Mouse (Mus musculus) spleen, postnatal 36 days (tissue): ENCODE data around the gene Mtcp1.

ENCODE experiments used
- DNase-seq, 2 experiments: peaks; one replicate each; pipeline ENCODE4 v3.0.0; 2022; ENCODE audit warnings: low spot score in 2 of 2, mixed read lengths in 1 of 2

Mtcp1 gene

GRCm38 (mm10) chrX:75415936-75416785 is at the start of gene Mtcp1, which contains the start of the genes Cmc4 and Brcc3:
Mtcp1 (minus strand) TSS chrX:75416588.
Cmc4 (minus strand) TSS chrX:75416584.
Brcc3 (plus strand) TSS chrX:75416628.
- peak; percentile 91 to 92 for DNase-seq

GRCm38 (mm10) chrX:75454597-75454996 is 38.2 kb upstream of the Mtcp1 start:
- no peak for DNase-seq

DNA sequence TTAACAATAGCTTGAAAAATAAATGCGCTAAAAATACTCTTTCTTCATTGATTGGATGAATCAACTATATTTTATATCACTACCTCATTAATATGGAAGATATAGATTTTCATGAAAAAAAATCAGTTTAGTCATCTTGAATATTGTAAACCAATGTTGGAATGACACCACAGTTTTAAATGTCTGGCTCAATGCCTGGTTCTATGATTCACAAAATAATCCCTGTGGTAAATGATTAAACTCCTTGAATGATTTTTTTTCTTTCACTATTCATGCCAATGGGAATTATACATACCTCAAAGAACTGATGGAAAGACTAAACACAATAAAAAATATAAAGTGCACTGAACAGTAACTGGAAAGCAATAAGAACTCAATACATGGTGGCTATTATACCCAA is 6.7 kb downstream of the Mtcp1 start:
- DNase-seq, result no peak

- DNase-seq, result no peak
Observed at GRCm38 (mm10) chrX:75403350-75403749, 13.0 kb downstream of the Mtcp1 start.

- peak in 1 of 2 experiments; percentile 14 for DNase-seq
Observed at GRCm38 (mm10) chrX:75402668-75403067, 13.7 kb downstream of the Mtcp1 start.

DNA sequence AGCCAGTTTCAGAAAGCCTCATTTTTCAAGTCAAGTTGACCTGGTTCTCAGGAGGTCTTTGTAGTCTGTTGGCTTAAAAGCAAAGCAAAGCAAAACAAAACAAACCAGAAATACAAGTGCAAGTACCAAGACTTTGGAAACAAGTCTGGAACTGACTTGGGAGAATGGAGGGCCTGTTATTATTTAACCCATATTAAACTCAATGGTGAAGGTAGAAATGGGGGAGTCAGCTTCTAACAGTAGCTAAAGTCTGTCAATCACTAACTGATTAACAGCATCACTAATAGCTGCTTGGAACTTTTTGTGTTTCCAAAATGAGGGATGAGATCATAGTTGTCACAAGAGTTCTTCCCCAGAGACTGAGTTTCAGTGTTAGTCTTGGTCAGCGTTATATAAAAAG is 16.9 kb downstream of the Mtcp1 start:
- DNase-seq, result no peak

DNA sequence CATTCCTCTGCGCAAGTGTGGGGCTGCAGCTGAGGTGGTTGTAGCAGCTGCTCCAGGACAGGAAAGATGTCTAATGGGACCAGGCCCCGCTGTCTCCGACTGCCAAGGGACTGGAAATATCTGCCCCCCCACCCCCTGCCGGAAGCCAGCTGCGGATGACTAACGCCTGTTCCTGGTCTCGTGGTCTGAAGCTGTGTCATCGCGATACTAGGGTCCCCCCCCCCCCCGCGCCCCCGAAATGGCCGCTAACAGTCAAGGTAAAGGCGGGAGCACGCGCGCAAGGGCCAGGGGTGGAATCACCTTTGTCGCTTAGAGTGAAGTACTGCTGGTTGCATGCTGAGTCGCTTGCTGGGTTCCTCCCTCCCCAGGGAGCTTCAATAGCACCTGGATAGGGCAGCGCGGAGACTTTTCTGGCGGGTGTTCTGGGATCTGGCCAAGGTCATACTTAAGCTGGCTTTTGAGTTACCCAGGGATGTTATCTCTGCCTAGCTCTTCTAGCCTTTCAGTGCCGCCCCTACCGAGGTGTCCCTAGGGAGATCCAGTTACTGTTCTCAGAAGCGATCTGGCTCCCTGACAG is 34.1 kb downstream of the Mtcp1 start, which contains the start of the genes Fundc2 and F8:
Gene Fundc2, plus strand, starts transcription at position 205 of the 577 bp plus-strand sequence.
Gene F8, minus strand, starts transcription at position 421 of the 577 bp plus-strand sequence.
- DNase-seq, result peak; percentile 41 to 72

- no peak for DNase-seq
Observed at GRCm38 (mm10) chrX:75381699-75382098, 34.7 kb downstream of the Mtcp1 start.

DNA sequence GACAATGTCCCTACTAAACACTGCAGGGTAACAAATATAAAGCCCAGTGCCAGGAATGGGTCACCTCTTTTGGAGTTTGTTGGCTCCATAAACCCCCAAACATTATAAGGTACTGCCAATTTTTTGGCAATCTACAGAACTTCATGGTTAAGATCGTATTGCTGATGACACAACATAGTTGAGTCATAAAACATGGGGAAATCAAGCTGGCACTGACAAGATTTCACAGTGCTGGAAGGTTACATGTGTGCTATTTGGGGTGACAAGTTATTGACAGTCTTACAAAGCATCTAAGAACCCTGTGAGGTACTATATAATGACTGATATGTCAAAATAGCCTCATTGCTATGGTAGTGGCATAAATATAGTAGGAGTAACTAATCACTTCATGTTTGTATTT is 35.2 kb downstream of the Mtcp1 start:
- no peak for DNase-seq

DNA sequence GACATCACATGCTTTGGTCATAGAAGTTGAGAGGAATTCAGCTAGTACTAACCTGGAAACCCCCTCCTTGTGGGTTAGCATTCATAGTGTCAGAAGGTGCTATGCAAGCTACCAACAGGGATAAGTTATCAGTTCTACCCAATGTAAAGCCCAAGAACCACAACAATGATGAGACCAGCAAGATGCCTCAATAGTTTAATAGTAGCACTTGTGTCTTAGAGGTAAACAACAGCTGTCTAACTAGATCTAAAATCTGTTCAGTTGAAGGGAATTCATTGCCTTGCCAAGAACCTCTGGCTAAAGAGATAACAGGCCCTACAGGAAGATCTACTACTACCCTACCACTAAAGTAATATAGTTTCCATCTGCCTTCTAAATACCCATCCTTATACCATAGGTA is 39.6 kb downstream of the Mtcp1 start:
- DNase-seq, result no peak

DNA sequence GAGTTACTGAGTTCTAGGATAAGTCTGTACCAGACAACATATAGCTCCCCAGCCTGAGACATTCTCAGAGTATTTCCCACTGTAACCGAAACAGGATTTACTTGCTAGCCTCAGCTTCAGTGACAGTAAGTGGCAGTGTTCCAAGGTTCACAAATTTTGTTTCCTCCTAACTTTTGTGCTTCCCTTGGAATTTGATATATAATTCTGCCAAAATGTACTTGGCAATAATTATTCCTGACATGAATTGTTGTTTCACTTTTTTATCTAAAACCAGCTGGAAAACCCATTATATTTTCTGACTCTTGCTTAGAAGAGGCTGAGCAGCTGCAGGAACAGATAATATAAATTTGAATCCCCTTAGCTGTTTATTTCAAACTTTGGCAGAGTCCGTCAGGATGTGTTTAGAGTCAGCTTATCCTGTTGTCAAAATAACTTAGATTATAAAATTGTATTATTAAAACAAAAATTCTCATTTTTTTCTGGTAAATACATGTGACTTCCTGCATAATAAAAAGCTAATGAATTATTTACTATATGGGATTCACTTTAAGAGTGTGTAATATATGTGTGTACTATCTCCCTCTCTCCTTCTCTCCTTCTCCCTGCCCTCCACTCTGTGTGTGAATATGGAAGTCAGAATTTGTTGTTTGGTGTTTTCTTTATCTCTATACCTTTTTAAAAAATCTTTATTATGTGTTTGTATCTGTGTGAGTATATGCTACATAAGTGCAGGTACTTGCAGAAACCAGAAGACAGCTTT is 43.5 kb downstream of the Mtcp1 start:
- no peak for DNase-seq

GRCm38 (mm10) chrX:75370197-75370596 is 46.2 kb downstream of the Mtcp1 start:
- DNase-seq, result no peak
